Mouse (Mus musculus) myocyte (in vitro differentiated cells): ENCODE data around the gene Mif.

Source experiments
- CEBPB ChIP-seq: IDR thresholded peaks from 2 replicates; pipeline ENCODE4 v1.6.1; 2011; ENCODE audit warnings: mild to moderate bottlenecking, moderate library complexity; ENCODE audit not compliant: poor library complexity, insufficient read depth, severe bottlenecking
- E2F4 ChIP-seq: IDR thresholded peaks from one replicate; pipeline ENCODE4 v1.6.1; 2011; ENCODE audit warnings: mild to moderate bottlenecking, control low read depth, moderate library complexity; ENCODE audit not compliant: insufficient read depth
- MAX ChIP-seq: IDR thresholded peaks from one replicate; pipeline ENCODE4 v1.6.1; 2011; ENCODE audit warnings: low read depth, mild to moderate bottlenecking, control low read depth
- MYOD1 ChIP-seq, 3 experiments: IDR thresholded peaks; one replicate each; pipeline ENCODE4 v1.6.1; 2011; ENCODE audit warnings: control low read depth in 2 of 3, low read depth in 2 of 3, mild to moderate bottlenecking in 2 of 3, moderate library complexity in 1 of 3; ENCODE audit not compliant: insufficient read length in 2 of 3, control insufficient read depth in 1 of 3
- MYOG ChIP-seq, 3 experiments: IDR thresholded peaks; one replicate each; pipeline ENCODE4 v1.6.1; 2011; ENCODE audit warnings: control low read depth in 2 of 3, low read depth in 2 of 3, mild to moderate bottlenecking in 2 of 3; ENCODE audit not compliant: insufficient read length in 2 of 3, control insufficient read depth in 1 of 3, insufficient read depth in 1 of 3
- POLR2A ChIP-seq: IDR thresholded peaks from one replicate; pipeline ENCODE4 v1.6.1; 2011; ENCODE audit warnings: low read depth, mild to moderate bottlenecking, control low read depth, moderate library complexity; ENCODE audit not compliant: insufficient read length
- POLR2AphosphoS2 ChIP-seq: IDR thresholded peaks from one replicate; pipeline ENCODE4 v1.6.1; 2011; ENCODE audit warnings: low read depth, control low read depth; ENCODE audit not compliant: insufficient read length
- REST ChIP-seq: IDR thresholded peaks from one replicate; pipeline ENCODE4 v1.6.1; 2011; ENCODE audit warnings: mild to moderate bottlenecking, control low read depth, moderate library complexity; ENCODE audit not compliant: insufficient read depth, insufficient read length
- SRF ChIP-seq: IDR thresholded peaks from one replicate; pipeline ENCODE4 v1.6.1; 2011; ENCODE audit warnings: low read depth; ENCODE audit not compliant: control insufficient read depth, insufficient read length
- TCF12 ChIP-seq: IDR thresholded peaks from one replicate; pipeline ENCODE4 v1.6.1; 2011; ENCODE audit warnings: mild to moderate bottlenecking, control low read depth; ENCODE audit not compliant: poor library complexity, insufficient read depth, severe bottlenecking
- TCF3 ChIP-seq: IDR thresholded peaks from one replicate; pipeline ENCODE4 v1.6.1; 2011; ENCODE audit warnings: low read depth, control low read depth; ENCODE audit not compliant: insufficient read length
- USF1 ChIP-seq: IDR thresholded peaks from one replicate; pipeline ENCODE4 v1.6.1; 2011; ENCODE audit warnings: low read depth, mild to moderate bottlenecking, control low read depth, moderate library complexity

DNA sequence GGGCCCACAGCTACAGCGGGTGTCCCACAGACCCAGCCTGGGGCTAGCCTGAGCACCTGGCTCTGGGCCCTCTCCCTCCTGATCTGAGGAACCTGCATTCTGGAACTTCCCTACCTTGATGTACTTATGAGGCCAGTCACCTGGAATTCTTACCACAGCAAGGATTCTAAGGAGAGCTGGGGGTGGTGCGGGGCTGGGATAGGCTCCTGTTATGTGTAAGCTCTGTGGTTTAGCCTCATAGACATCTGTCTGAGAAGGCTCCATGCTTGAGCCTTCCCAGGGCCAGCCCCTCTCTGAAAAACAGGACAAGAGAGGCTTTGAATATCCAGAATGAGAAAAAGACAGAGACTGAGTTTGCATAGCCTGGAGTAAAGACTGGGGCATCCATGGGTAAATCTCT is 37.6 kb downstream of the Mif start, which contains the start of gene Gstt4:
- no peak for TF ChIP-seq MYOD1 (IDR thresholded peaks at IDR 0.05; ENCODE audit: control insufficient read depth in 1 of 3, insufficient read length in 2 of 3, low read depth in 2 of 3)
- no peak for TF ChIP-seq POLR2A
- TF ChIP-seq USF1: no peak
- no peak for TF ChIP-seq TCF3
- no peak for TF ChIP-seq E2F4
- TF ChIP-seq POLR2AphosphoS2: no peak
- TF ChIP-seq TCF12: no peak
- no peak for TF ChIP-seq MYOG (IDR thresholded peaks at IDR 0.05; ENCODE audit: control insufficient read depth in 1 of 3, insufficient read depth in 1 of 3, insufficient read length in 2 of 3, low read depth in 2 of 3)
- TF ChIP-seq REST: no peak
- TF ChIP-seq SRF: no peak
- TF ChIP-seq CEBPB: no peak
- TF ChIP-seq MAX: no peak
